Mouse (Mus musculus) CD8-positive naive resting alpha-beta T cell, adult 2 months (primary cell): ENCODE measurements around the gene Asdurf.
"Not testable (repeated sequence)": the region's sequence is repeated elsewhere in the genome, so short reads cannot be mapped to it uniquely, and the experiment has no call there.

Source experiments
- DNase-seq, 2 experiments: peaks; one replicate each; pipeline ENCODE4 v3.0.0; 2022; ENCODE audit warnings: low read depth in 2 of 2, low spot score in 2 of 2

The Asdurf gene

GRCm38 (mm10) chr1:53352327-53353261, at the start of gene Asdurf, which contains the start of the genes Gm28551 and Asnsd1:
Asdurf (minus strand) TSS chr1:53352619.
Gm28551 (minus strand) TSS chr1:53352667.
Asnsd1 (minus strand) TSS chr1:53352752.
- DNase-seq = peak; percentile 98 to 99

- DNase-seq = not testable (repeated sequence)
Measured at GRCm38 (mm10) chr1:53393936-53394760, 41.7 kb upstream of the Asdurf start.

GRCm38 (mm10) chr1:53388762-53389161, 36.3 kb upstream of the Asdurf start:
- no peak for DNase-seq

- no peak for DNase-seq
Measured at GRCm38 (mm10) chr1:53384085-53384688, 31.8 kb upstream of the Asdurf start.

GRCm38 (mm10) chr1:53377731-53378130, 25.3 kb upstream of the Asdurf start:
- no peak for DNase-seq

GRCm38 (mm10) chr1:53375965-53376364, 23.5 kb upstream of the Asdurf start:
- not testable (repeated sequence) for DNase-seq

- no peak for DNase-seq
Measured at GRCm38 (mm10) chr1:53358988-53359387, 6.6 kb upstream of the Asdurf start.

- DNase-seq = no peak
Measured at GRCm38 (mm10) chr1:53341071-53341470, 11.3 kb downstream of the Asdurf start.

GRCm38 (mm10) chr1:53337403-53337802, 15.0 kb downstream of the Asdurf start:
- DNase-seq = not testable (repeated sequence)

GRCm38 (mm10) chr1:53335465-53335864, 17.0 kb downstream of the Asdurf start:
- DNase-seq = no peak

- DNase-seq = not testable (repeated sequence)
Measured at GRCm38 (mm10) chr1:53333527-53333926, 18.9 kb downstream of the Asdurf start.

GRCm38 (mm10) chr1:53324827-53325494, 27.5 kb downstream of the Asdurf start:
- DNase-seq = no peak

- DNase-seq = no peak
Measured at GRCm38 (mm10) chr1:53324277-53324676, 28.1 kb downstream of the Asdurf start.

- DNase-seq = no peak
Measured at GRCm38 (mm10) chr1:53323254-53323653, 29.2 kb downstream of the Asdurf start.

- no peak for DNase-seq
Measured at GRCm38 (mm10) chr1:53321662-53322344, 30.6 kb downstream of the Asdurf start.

- DNase-seq = peak; percentile 65 to 69
Measured at GRCm38 (mm10) chr1:53312989-53313967, 39.1 kb downstream of the Asdurf start, which contains the start of gene Osgepl1. Osgepl1 (plus strand) TSS chr1:53313624.

- DNase-seq = no peak
Measured at GRCm38 (mm10) chr1:53300506-53300905, 51.9 kb downstream of the Asdurf start.
